Comparison of ENCODE assay signal across 9 mouse cellular contexts in genomic region chr5:135183131-135183861, GRCm38 (mm10). TPM values are rescaled to one million over a fixed set of nuclear protein-coding genes. Genes with fewer than 3 reads are reported as not detected.
DNase-seq lines count a peak whose midpoint lies in the region; ATAC-seq and TF ChIP-seq lines count a peak whose summit lies in the region.
"Had no signal": no experiment of that assay in that cellular context is flagged by ENCODE, and none has a peak within 500 bp of the region (broad histone marks: within the 10 kb centered on the region; RNA-seq: fewer than 3 reads in every experiment).

No protein-coding gene starts in this region.

- H3K27me3 ChIP-seq in liver, embryonic 15.5 days = no peaks in the 10 kb centered on the region
- H3K27me3 ChIP-seq in midbrain, embryonic 14.5 days (ENCODE audit: control insufficient read depth, insufficient read depth, low read length) = no peaks in the 10 kb centered on the region
- H3K27me3 ChIP-seq: neural tube, embryonic 13.5 days had no signal

- 54% methylated on average over 8 of the region's 8 CpGs for WGBS in liver, embryonic 15.5 days (ENCODE audit: insufficient replicate concordance)
- WGBS in midbrain, embryonic 14.5 days = 59% methylated on average over 8 of the region's 8 CpGs

- peak; percentile 58 for DNase-seq in layer of hippocampus, adult 11-12 months (ENCODE audit: low spot score)
- no peak for DNase-seq in layer of hippocampus, postnatal 25 days (ENCODE audit: extremely low spot score in 1 of 2, low spot score in 1 of 2)
- peak; percentile 2 for DNase-seq in brain, embryonic 14.5 days (ENCODE audit: low read depth)
- no peak for DNase-seq in adrenal gland, postnatal 36 days
- DNase-seq in midbrain, embryonic 14.5 days = no peak

- H3K4me1 ChIP-seq in embryonic fibroblast, embryonic 13.5 days (ENCODE audit: control insufficient read depth, insufficient read depth, low read length) = no peaks in the 10 kb centered on the region
- H3K4me1 ChIP-seq in liver, embryonic 15.5 days (replicated peaks) = peaks cover 28% of the 10 kb centered on the region
- H3K4me1 ChIP-seq in midbrain, embryonic 14.5 days (ENCODE audit: control insufficient read depth, insufficient read depth, low read length) = peaks cover under 1% of the 10 kb centered on the region; the same call in 1 of the 2 replicates

- no peak overlapping the region for H3K4me3 ChIP-seq in embryonic fibroblast, embryonic 13.5 days (ENCODE audit: insufficient read depth, low read length)
- H3K4me3 ChIP-seq in liver, embryonic 15.5 days (replicated peaks) = no peak overlapping the region
- H3K4me3 ChIP-seq in midbrain, embryonic 14.5 days (replicated peaks; ENCODE audit: low read depth, low read length) = no peak overlapping the region
- H3K4me3 ChIP-seq: neural tube, embryonic 13.5 days had no signal

- no peak for TF ChIP-seq POLR2A in brain, embryonic 14.5 days (IDR thresholded peaks at IDR 0.05; ENCODE audit: borderline replicate concordance, extremely low read depth, insufficient read depth, insufficient read length, poor library complexity, severe bottlenecking)
- TF ChIP-seq POLR2A in embryonic fibroblast, embryonic 13.5 days (IDR thresholded peaks at IDR 0.05; ENCODE audit: low read depth, low read length) = no peak

- no peak for ATAC-seq in liver, embryonic 15.5 days (ENCODE audit: insufficient read depth)
- ATAC-seq in inflammation-experienced regulatory T-cells, adult 6 months = no peak
- ATAC-seq in midbrain, embryonic 14.5 days (ENCODE audit: low FRiP score, low TSS enrichment) = no peak

- TF ChIP-seq CTCF in brain, embryonic 14.5 days (IDR thresholded peaks at IDR 0.05; ENCODE audit: borderline replicate concordance, extremely low read depth, insufficient read depth, insufficient read length) = no peak
- no peak for TF ChIP-seq CTCF in embryonic fibroblast, embryonic 13.5 days (IDR thresholded peaks at IDR 0.05; ENCODE audit: borderline replicate concordance, insufficient read depth, low read length)

- H3K9me3 ChIP-seq in liver, embryonic 15.5 days (replicated peaks) = no peaks in the 10 kb centered on the region
- H3K9me3 ChIP-seq in midbrain, embryonic 14.5 days (ENCODE audit: control insufficient read depth, low read length) = no peaks in the 10 kb centered on the region

- no peak overlapping the region for H3K9ac ChIP-seq in liver, embryonic 15.5 days
- no peak overlapping the region for H3K9ac ChIP-seq in midbrain, embryonic 14.5 days (replicated peaks; ENCODE audit: low read length)
- H3K9ac ChIP-seq: neural tube, embryonic 13.5 days had no signal

- peak overlapping the region; percentile 43 for H3K27ac ChIP-seq in embryonic fibroblast, embryonic 13.5 days (ENCODE audit: insufficient read depth, low read length)
- H3K27ac ChIP-seq in liver, embryonic 15.5 days (replicated peaks) = peak overlapping the region; percentile 57
- H3K27ac ChIP-seq in midbrain, embryonic 14.5 days (replicated peaks; ENCODE audit: low read depth, low read length) = no peak overlapping the region
- H3K27ac ChIP-seq: neural tube, embryonic 13.5 days had no signal

- H3K36me3 ChIP-seq in liver, embryonic 15.5 days (replicated peaks) = peaks cover 43% of the 10 kb centered on the region
- H3K36me3 ChIP-seq in midbrain, embryonic 14.5 days (ENCODE audit: control insufficient read depth, insufficient read depth, low read length) = peaks cover 48% of the 10 kb centered on the region

- H3K4me2 ChIP-seq in liver, embryonic 15.5 days = no peak overlapping the region
- H3K4me2 ChIP-seq in midbrain, embryonic 14.5 days (ENCODE audit: low read length) = no peak overlapping the region
- H3K4me2 ChIP-seq: neural tube, embryonic 13.5 days had no signal

RNA-seq across cellular contexts. Expression of gene Baz1b, which starts 3.8 kb away (rescaled TPM):
- 10 to 100 TPM; 65.5 to 72.7 TPM for total RNA-seq in layer of hippocampus, postnatal 25 days (2021)
- 56.5 and 70.7 TPM in 2 replicates for polyA plus RNA-seq in brain, embryonic 14.5 days (2012; rRNA removed)
- polyA plus RNA-seq in embryonic fibroblast, embryonic 13.5 days (2011; ENCODE audit: insufficient read length, low read depth, missing spikeins) = 73.5 and 84.1 TPM in 2 replicates
- 18.2 and 20.1 TPM in 2 replicates for polyA plus RNA-seq in liver, embryonic 15.5 days (2015; fragmentation: Nextera tagmentation; extraction: Ambion mirVana)
- 10 to 100 TPM; 72.1 to 90.4 TPM for total RNA-seq in adrenal gland, postnatal 36 days (2021)
- 10 to 100 TPM; 25.0 to 27.5 (median 26.0) TPM for polyA plus RNA-seq in inflammation-experienced regulatory T-cells, adult 6 months (2017; shearing (Covaris generic))
- 30.1 and 43.9 TPM in 2 replicates for polyA plus RNA-seq in midbrain, embryonic 14.5 days (2014; fragmentation: Nextera tagmentation; extraction: Ambion mirVana)

RNA-seq across cellular contexts. Expression of gene Bcl7b, which starts 15.2 kb away (rescaled TPM):
- 10 to 100 TPM; 49.6 to 53.7 TPM for total RNA-seq in layer of hippocampus, postnatal 25 days (2021)
- 22.6 and 22.9 TPM in 2 replicates for polyA plus RNA-seq in brain, embryonic 14.5 days (2012; rRNA removed)
- 31.0 and 41.7 TPM in 2 replicates for polyA plus RNA-seq in embryonic fibroblast, embryonic 13.5 days (2011; ENCODE audit: insufficient read length, low read depth, missing spikeins)
- 26.2 and 27.7 TPM in 2 replicates for polyA plus RNA-seq in liver, embryonic 15.5 days (2015; fragmentation: Nextera tagmentation; extraction: Ambion mirVana)
- total RNA-seq in adrenal gland, postnatal 36 days (2021) = 10 to 100 TPM; 72.6 to 77.5 TPM
- 10 to 100 TPM; 39.0 to 55.4 (median 54.2) TPM for polyA plus RNA-seq in inflammation-experienced regulatory T-cells, adult 6 months (2017; shearing (Covaris generic))
- 38.8 and 43.0 TPM in 2 replicates for polyA plus RNA-seq in midbrain, embryonic 14.5 days (2014; fragmentation: Nextera tagmentation; extraction: Ambion mirVana)

RNA-seq across cellular contexts. Expression of gene Tbl2, which starts 33.8 kb away (rescaled TPM):
- total RNA-seq in layer of hippocampus, postnatal 25 days (2021) = 10 to 100 TPM; 32.1 to 34.4 TPM
- polyA plus RNA-seq in brain, embryonic 14.5 days (2012; rRNA removed) = 11.5 and 14.1 TPM in 2 replicates
- polyA plus RNA-seq in embryonic fibroblast, embryonic 13.5 days (2011; ENCODE audit: insufficient read length, low read depth, missing spikeins) = 17.4 and 24.9 TPM in 2 replicates
- 11.7 and 12.2 TPM in 2 replicates for polyA plus RNA-seq in liver, embryonic 15.5 days (2015; fragmentation: Nextera tagmentation; extraction: Ambion mirVana)
- total RNA-seq in adrenal gland, postnatal 36 days (2021) = 10 to 100 TPM; 28.9 to 40.9 TPM
- polyA plus RNA-seq in inflammation-experienced regulatory T-cells, adult 6 months (2017; shearing (Covaris generic)) = 1 to 10 TPM; 5.2 to 9.2 (median 5.8) TPM
- 10.7 and 15.3 TPM in 2 replicates for polyA plus RNA-seq in midbrain, embryonic 14.5 days (2014; fragmentation: Nextera tagmentation; extraction: Ambion mirVana)

Comparison
In these comparisons a context has a peak if more than half of its experiments do, and no peak if none do; other contexts are left out.
1. DNase-seq: peak in layer of hippocampus, adult 11-12 months (single experiment) and brain, embryonic 14.5 days (single experiment); none in layer of hippocampus, postnatal 25 days (0 of 2), adrenal gland, postnatal 36 days (0 of 2) and midbrain, embryonic 14.5 days (single experiment).